Mouse (Mus musculus) midbrain, embryonic 15.5 days (tissue): ENCODE data around the gene Slc4a10. TPM values are rescaled to one million over a fixed set of nuclear protein-coding genes. Genes with fewer than 3 reads are reported as not detected.

Experiments used
- ATAC-seq: fragments of 200-750 bp; cut with Nextera tagmentation; replicated peaks from 2 replicates; pipeline ENCODE4 v1.8.0; 2017; ENCODE audit warnings: moderate TSS enrichment
- H3K27ac ChIP-seq: fragments of 300-500 bp; sonication (generic); 2 replicates; pipeline ENCODE4 v1.5.1; 2015; ENCODE audit warnings: mild to moderate bottlenecking, inconsistent platforms
- H3K27me3 ChIP-seq: fragments of 300-500 bp; sonication (generic); replicated peaks from 2 replicates; pipeline ENCODE4 v1.6.1; 2015; ENCODE audit warnings: inconsistent platforms
- H3K36me3 ChIP-seq: fragments of 300-500 bp; sonication (generic); replicated peaks from 2 replicates; pipeline ENCODE4 v1.6.1; 2015; ENCODE audit warnings: inconsistent platforms
- H3K4me1 ChIP-seq: fragments of 300-500 bp; sonication (generic); 2 replicates; pipeline ENCODE4 v1.6.1; 2015; ENCODE audit warnings: inconsistent platforms
- H3K4me2 ChIP-seq: fragments of 300-500 bp; sonication (generic); 2 replicates; pipeline ENCODE4 v1.6.1; 2015; ENCODE audit warnings: inconsistent platforms, mild to moderate bottlenecking, moderate library complexity
- H3K4me3 ChIP-seq: fragments of 300-500 bp; sonication (generic); 2 replicates; pipeline ENCODE4 v1.5.1; 2015; ENCODE audit warnings: mild to moderate bottlenecking, inconsistent platforms
- H3K9ac ChIP-seq: fragments of 300-500 bp; sonication (generic); 2 replicates; pipeline ENCODE4 v1.6.1; 2015; ENCODE audit warnings: mild to moderate bottlenecking, inconsistent platforms
- H3K9me3 ChIP-seq: fragments of 300-500 bp; sonication (generic); 2 replicates; pipeline ENCODE4 v1.6.1; 2016; ENCODE audit warnings: inconsistent platforms
- WGBS: fragments of 180-500 bp; shearing (Covaris S2); methylation state at CpG from one replicate; pipeline ENCODE4 v1.1.7; 2015; ENCODE audit warnings: mixed read lengths; 5-methylcytosine and 5-hydroxymethylcytosine counted together
- polyA plus RNA-seq: library from polyadenylated mRNA; unstranded; fragments of >200 nt; fragmentation: Nextera tagmentation; extraction: Ambion mirVana; gene quantifications from 2 replicates; pipeline ENCODE4 v1.2.1, GENCODE M21; 2015

The Slc4a10 gene
- polyA plus RNA-seq, 1 experiment from 2014 or later = 20.9 TPM

- Histone ChIP-seq H3K4me2 (no peak overlapping the region), H3K9me3 (no peaks in the 10 kb centered on the region), H3K27ac (no peak overlapping the region), H3K36me3 (no peaks in the 10 kb centered on the region), H3K4me3 (no peak overlapping the region), H3K9ac (no peak overlapping the region), H3K27me3 (no peaks in the 10 kb centered on the region), H3K4me1 (no peaks in the 10 kb centered on the region)
- no peak for ATAC-seq
- 75% methylated on average over 3 of the region's 3 CpGs for WGBS
These were observed 315.3 kb downstream of the Slc4a10 start for GRCm38 (mm10) chr2:62361514-62361913.

- Histone ChIP-seq H3K36me3 (no peaks in the 10 kb centered on the region), H3K9me3 (no peaks in the 10 kb centered on the region), H3K27ac (no peak overlapping the region), H3K9ac (no peak overlapping the region), H3K4me1 (no peaks in the 10 kb centered on the region), H3K4me2 (no peak overlapping the region), H3K4me3 (no peak overlapping the region), H3K27me3 (no peaks in the 10 kb centered on the region)
- WGBS = 91% methylated on average over 9 of the region's 9 CpGs
- no peak for ATAC-seq
These were observed 315.9 kb downstream of the Slc4a10 start for GRCm38 (mm10) chr2:62362211-62362610.

- Histone ChIP-seq H3K4me3 (no peak overlapping the region), H3K9me3 (no peaks in the 10 kb centered on the region), H3K36me3 (no peaks in the 10 kb centered on the region), H3K9ac (no peak overlapping the region), H3K4me1 (no peaks in the 10 kb centered on the region), H3K4me2 (no peak overlapping the region), H3K27ac (no peak overlapping the region), H3K27me3 (no peaks in the 10 kb centered on the region)
- 78% methylated on average over 4 of the region's 4 CpGs for WGBS
- ATAC-seq = no peak
These were observed 317.3 kb downstream of the Slc4a10 start for GRCm38 (mm10) chr2:62363606-62364005.

- ATAC-seq = no peak
- 84% methylated on average over 5 of the region's 5 CpGs for WGBS
- H3K4me1 ChIP-seq = no peaks in the 10 kb centered on the region
- H3K4me3 ChIP-seq = no peak overlapping the region
- no peak overlapping the region for H3K9ac ChIP-seq
- H3K9me3 ChIP-seq = no peaks in the 10 kb centered on the region
- H3K27me3 ChIP-seq = no peaks in the 10 kb centered on the region
- no peak overlapping the region for H3K4me2 ChIP-seq
- no peaks in the 10 kb centered on the region for H3K36me3 ChIP-seq
- H3K27ac ChIP-seq = no peak overlapping the region
These were observed 322.2 kb downstream of the Slc4a10 start for GRCm38 (mm10) chr2:62368349-62369053.

GRCm38 (mm10) chr2:62370048-62370447, 323.8 kb downstream of the Slc4a10 start:
- H3K4me2 ChIP-seq = no peak overlapping the region
- no peaks in the 10 kb centered on the region for H3K9me3 ChIP-seq
- no peak overlapping the region for H3K9ac ChIP-seq
- H3K4me1 ChIP-seq = no peaks in the 10 kb centered on the region
- WGBS = 70% methylated on average over 2 of the region's 2 CpGs
- H3K36me3 ChIP-seq = no peaks in the 10 kb centered on the region
- H3K27ac ChIP-seq = no peak overlapping the region
- H3K27me3 ChIP-seq = no peaks in the 10 kb centered on the region
- no peak overlapping the region for H3K4me3 ChIP-seq
- ATAC-seq = no peak

- no peaks in the 10 kb centered on the region for H3K36me3 ChIP-seq
- H3K9ac ChIP-seq = no peak overlapping the region
- no peaks in the 10 kb centered on the region for H3K9me3 ChIP-seq
- H3K27ac ChIP-seq = no peak overlapping the region
- no peak overlapping the region for H3K4me2 ChIP-seq
- no peak overlapping the region for H3K4me3 ChIP-seq
- no peaks in the 10 kb centered on the region for H3K27me3 ChIP-seq
- no peak for ATAC-seq
- WGBS = 79% methylated on average over 11 of the region's 11 CpGs
- no peaks in the 10 kb centered on the region for H3K4me1 ChIP-seq
These were observed 327.4 kb downstream of the Slc4a10 start for GRCm38 (mm10) chr2:62373692-62374091.

Other genes with a start within 250 kb of the Slc4a10 start
- gene Tbr1, start 243.5 kb upstream of the Slc4a10 start, polyA plus RNA-seq = 2.8 and 3.7 TPM in 2 replicates